Mouse (Mus musculus) embryonic fibroblast, embryonic 13.5 days (primary cell): ENCODE data around the gene Ttll9.

Experiments used
- CTCF ChIP-seq: IDR thresholded peaks from 2 replicates; pipeline ENCODE4 v1.5.1; 2011; ENCODE audit warnings: mild to moderate bottlenecking, control low read depth, low read length, moderate library complexity, borderline replicate concordance; ENCODE audit not compliant: insufficient read depth
- POLR2A ChIP-seq: IDR thresholded peaks from 2 replicates; pipeline ENCODE4 v1.6.1; 2011; ENCODE audit warnings: low read depth, mild to moderate bottlenecking, control low read depth, low read length, moderate library complexity

GRCm38 (mm10) chr2:153013724-153014515 lies 51.6 kb downstream of the Ttll9 start:
- TF ChIP-seq CTCF: no peak
- TF ChIP-seq POLR2A: no peak
